Mouse (Mus musculus): ENCODE results near the gene Shc2. TPM values are rescaled to one million over a fixed set of nuclear protein-coding genes. Genes with fewer than 3 reads are reported as not detected.
A peak's percentile ranks its signal among the peaks of the same experiment; 100 is the strongest.

Gene Shc2
- polyA plus RNA-seq, 1 experiment from 2014 or later, result 25.3 TPM

- ATAC-seq, result no peak
- H3K9me3 ChIP-seq (replicated peaks; ENCODE audit: control insufficient read depth, low read length, poor library complexity, severe bottlenecking), result no peaks in the 10 kb centered on the region
- WGBS, result 37% methylated on average over 5 of the region's 5 CpGs
Measured at GRCm38 (mm10) chr10:79611296-79611695, 26.4 kb downstream of the Shc2 start.

GRCm38 (mm10) chr10:79609276-79609675 is 28.4 kb downstream of the Shc2 start:
- Histone ChIP-seq H3K4me2 (ENCODE audit: low read length) (no peak overlapping the region), H3K4me3 (ENCODE audit: low read depth, low read length) (no peak overlapping the region), H3K36me3 (ENCODE audit: control insufficient read depth, insufficient read depth, low read length) (no peaks in the 10 kb centered on the region), H3K4me1 (ENCODE audit: control insufficient read depth, insufficient read depth, low read length) (peaks cover 23% of the 10 kb centered on the region), H3K27me3 (ENCODE audit: control insufficient read depth, insufficient read depth, low read depth, low read length) (peaks cover 10% of the 10 kb centered on the region), H3K9me3 (replicated peaks; ENCODE audit: control insufficient read depth, low read length, poor library complexity, severe bottlenecking) (no peaks in the 10 kb centered on the region), H3K9ac (ENCODE audit: low read depth, low read length) (no peak overlapping the region), H3K27ac (ENCODE audit: low read length) (no peak overlapping the region)
- WGBS, result 64% methylated on average over 3 of the region's 3 CpGs
- ATAC-seq, result no peak

More at GRCm38 (mm10) chr10:79611296-79611695, 26.4 kb downstream of the Shc2 start:
- Histone ChIP-seq H3K9ac (ENCODE audit: low read depth, low read length) (no peak overlapping the region), H3K27ac (ENCODE audit: low read length) (no peak overlapping the region), H3K36me3 (ENCODE audit: control insufficient read depth, insufficient read depth, low read length) (no peaks in the 10 kb centered on the region), H3K4me2 (ENCODE audit: low read length) (no peak overlapping the region; the same call in 1 of the 2 replicates), H3K4me3 (ENCODE audit: low read depth, low read length) (no peak overlapping the region), H3K4me1 (ENCODE audit: control insufficient read depth, insufficient read depth, low read length) (peaks cover 25% of the 10 kb centered on the region), H3K27me3 (ENCODE audit: control insufficient read depth, insufficient read depth, low read depth, low read length) (peaks cover 10% of the 10 kb centered on the region)

- Histone ChIP-seq H3K9ac (ENCODE audit: low read depth, low read length) (no peak overlapping the region), H3K4me2 (ENCODE audit: low read length) (no peak overlapping the region), H3K4me1 (ENCODE audit: control insufficient read depth, insufficient read depth, low read length) (peaks cover 17% of the 10 kb centered on the region), H3K27me3 (ENCODE audit: control insufficient read depth, insufficient read depth, low read depth, low read length) (peaks cover 7% of the 10 kb centered on the region), H3K36me3 (ENCODE audit: control insufficient read depth, insufficient read depth, low read length) (no peaks in the 10 kb centered on the region), H3K4me3 (ENCODE audit: low read depth, low read length) (no peak overlapping the region), H3K9me3 (replicated peaks; ENCODE audit: control insufficient read depth, low read length, poor library complexity, severe bottlenecking) (no peaks in the 10 kb centered on the region), H3K27ac (ENCODE audit: low read length) (no peak overlapping the region)
- no peak for ATAC-seq
- WGBS, result 39% methylated on average over 2 of the region's 2 CpGs
Measured at GRCm38 (mm10) chr10:79607892-79608291, 29.8 kb downstream of the Shc2 start.

- no peaks in the 10 kb centered on the region; the same call in 1 of the 2 replicates for H3K27me3 ChIP-seq (ENCODE audit: control insufficient read depth, insufficient read depth, low read depth, low read length)
- no peaks in the 10 kb centered on the region for H3K36me3 ChIP-seq (ENCODE audit: control insufficient read depth, insufficient read depth, low read length)
- no peak overlapping the region for H3K4me2 ChIP-seq (ENCODE audit: low read length)
- no peak overlapping the region for H3K9ac ChIP-seq (ENCODE audit: low read depth, low read length)
- H3K9me3 ChIP-seq (replicated peaks; ENCODE audit: control insufficient read depth, low read length, poor library complexity, severe bottlenecking), result no peaks in the 10 kb centered on the region
- H3K4me1 ChIP-seq (ENCODE audit: control insufficient read depth, insufficient read depth, low read length), result peaks cover 3% of the 10 kb centered on the region; the same call in 1 of the 2 replicates
- no peak for ATAC-seq
- 62% methylated on average over 4 of the region's 4 CpGs for WGBS
- no peak overlapping the region for H3K4me3 ChIP-seq (ENCODE audit: low read depth, low read length)
- H3K27ac ChIP-seq (ENCODE audit: low read length), result no peak overlapping the region
Measured at GRCm38 (mm10) chr10:79606537-79606936, 31.2 kb downstream of the Shc2 start.

- Histone ChIP-seq H3K36me3 (ENCODE audit: control insufficient read depth, insufficient read depth, low read length) (no peaks in the 10 kb centered on the region), H3K9ac (ENCODE audit: low read depth, low read length) (no peak overlapping the region), H3K9me3 (replicated peaks; ENCODE audit: control insufficient read depth, low read length, poor library complexity, severe bottlenecking) (no peaks in the 10 kb centered on the region), H3K4me1 (ENCODE audit: control insufficient read depth, insufficient read depth, low read length) (no peaks in the 10 kb centered on the region; the same call in 1 of the 2 replicates), H3K27me3 (ENCODE audit: control insufficient read depth, insufficient read depth, low read depth, low read length) (peaks cover 9% of the 10 kb centered on the region; the same call in 1 of the 2 replicates), H3K4me2 (ENCODE audit: low read length) (no peak overlapping the region), H3K27ac (ENCODE audit: low read length) (no peak overlapping the region), H3K4me3 (ENCODE audit: low read depth, low read length) (no peak overlapping the region)
- WGBS, result 73% methylated on average over 4 of the region's 4 CpGs
- ATAC-seq, result no peak
Measured at GRCm38 (mm10) chr10:79597936-79598230, 39.8 kb downstream of the Shc2 start.

GRCm38 (mm10) chr10:79597051-79597935 is 40.4 kb downstream of the Shc2 start:
- no peak for ATAC-seq

GRCm38 (mm10) chr10:79595590-79595929 is 42.2 kb downstream of the Shc2 start:
- no peaks in the 10 kb centered on the region; the same call in 1 of the 2 replicates for H3K4me1 ChIP-seq (ENCODE audit: control insufficient read depth, insufficient read depth, low read length)
- WGBS, result 67% methylated on average over 8 of the region's 8 CpGs
- H3K27ac ChIP-seq (ENCODE audit: low read length), result no peak overlapping the region
- no peaks in the 10 kb centered on the region for H3K36me3 ChIP-seq (ENCODE audit: control insufficient read depth, insufficient read depth, low read length)
- H3K9ac ChIP-seq (ENCODE audit: low read depth, low read length), result no peak overlapping the region
- no peak overlapping the region for H3K4me2 ChIP-seq (ENCODE audit: low read length)
- peaks cover 9% of the 10 kb centered on the region; the same call in 1 of the 2 replicates for H3K27me3 ChIP-seq (ENCODE audit: control insufficient read depth, insufficient read depth, low read depth, low read length)
- no peak; the same call in 1 of the 2 replicates for ATAC-seq
- H3K9me3 ChIP-seq (replicated peaks; ENCODE audit: control insufficient read depth, low read length, poor library complexity, severe bottlenecking), result no peaks in the 10 kb centered on the region
- no peak overlapping the region for H3K4me3 ChIP-seq (ENCODE audit: low read depth, low read length)

More at GRCm38 (mm10) chr10:79597051-79597935, 40.4 kb downstream of the Shc2 start:
- 22% methylated on average over 13 of the region's 13 CpGs for WGBS
- no peaks in the 10 kb centered on the region for H3K9me3 ChIP-seq (replicated peaks; ENCODE audit: control insufficient read depth, low read length, poor library complexity, severe bottlenecking)
- H3K36me3 ChIP-seq (ENCODE audit: control insufficient read depth, insufficient read depth, low read length), result no peaks in the 10 kb centered on the region
- no peak overlapping the region for H3K27ac ChIP-seq (ENCODE audit: low read length)
- no peak overlapping the region for H3K9ac ChIP-seq (ENCODE audit: low read depth, low read length)
- peaks cover 9% of the 10 kb centered on the region; the same call in 1 of the 2 replicates for H3K27me3 ChIP-seq (ENCODE audit: control insufficient read depth, insufficient read depth, low read depth, low read length)
- H3K4me1 ChIP-seq (ENCODE audit: control insufficient read depth, insufficient read depth, low read length), result no peaks in the 10 kb centered on the region; the same call in 1 of the 2 replicates
- no peak overlapping the region for H3K4me3 ChIP-seq (ENCODE audit: low read depth, low read length)
- H3K4me2 ChIP-seq (ENCODE audit: low read length), result no peak overlapping the region

GRCm38 (mm10) chr10:79594872-79595589 is 42.7 kb downstream of the Shc2 start:
- H3K4me3 ChIP-seq (ENCODE audit: low read depth, low read length), result no peak overlapping the region

More at GRCm38 (mm10) chr10:79594872-79595589, 42.7 kb downstream of the Shc2 start:
- H3K27ac ChIP-seq (ENCODE audit: low read length), result no peak overlapping the region
- H3K9ac ChIP-seq (ENCODE audit: low read depth, low read length), result peak overlapping the region; percentile 39; the same call in 1 of the 2 replicates
- peaks cover 9% of the 10 kb centered on the region; the same call in 1 of the 2 replicates for H3K27me3 ChIP-seq (ENCODE audit: control insufficient read depth, insufficient read depth, low read depth, low read length)
- no peaks in the 10 kb centered on the region; the same call in 1 of the 2 replicates for H3K4me1 ChIP-seq (ENCODE audit: control insufficient read depth, insufficient read depth, low read length)
- no peaks in the 10 kb centered on the region for H3K9me3 ChIP-seq (replicated peaks; ENCODE audit: control insufficient read depth, low read length, poor library complexity, severe bottlenecking)
- H3K36me3 ChIP-seq (ENCODE audit: control insufficient read depth, insufficient read depth, low read length), result no peaks in the 10 kb centered on the region
- 17% methylated on average over 17 of the region's 17 CpGs for WGBS
- ATAC-seq, result peak; percentile 93
- peak overlapping the region; percentile 28; the same call in 1 of the 2 replicates for H3K4me2 ChIP-seq (ENCODE audit: low read length)

Data from midbrain, embryonic 16.5 days (tissue).